Mouse (Mus musculus) adrenal gland, postnatal 10 days (tissue): ENCODE measurements around the gene Mamstr. TPM values are rescaled to one million over a fixed set of nuclear protein-coding genes. Genes with fewer than 3 reads are reported as not detected.
A peak's percentile ranks its signal among the peaks of the same experiment; 100 is the strongest.

Experiments
- DNase-seq: peaks from one replicate; pipeline ENCODE4 v3.0.0; 2021; ENCODE audit warnings: mixed read lengths
- long read RNA-seq, 2 experiments: library from polyadenylated mRNA; stranded (forward); transcript quantifications; one replicate each; pipeline ENCODE4 v2.0.0; 2021
- total RNA-seq, 2 experiments: library from RNA; stranded (reverse); gene quantifications; 2 replicates each; pipeline ENCODE4 v1.2.3; 2021

The Mamstr gene
- total RNA-seq = 10 to 100 TPM in 1 of 2 experiments, 1 to 10 TPM in 1; 8.3 to 13.2 TPM
- long read RNA-seq, experiment 1, partial matches to known transcripts = 3 of 5 reads
- long read RNA-seq, experiment 1, other reads (novel, unspliced or antisense) = 2 of 5 reads
- long read RNA-seq, experiment 2, partial matches to known transcripts = 2 of 3 reads
- long read RNA-seq, experiment 2, other reads (novel, unspliced or antisense) = 1 of 3 reads

GRCm38 (mm10) chr7:45639561-45640027 is at the start of gene Mamstr:
Gene Mamstr (plus strand): TSS chr7:45639977.
- DNase-seq = no peak

DNA sequence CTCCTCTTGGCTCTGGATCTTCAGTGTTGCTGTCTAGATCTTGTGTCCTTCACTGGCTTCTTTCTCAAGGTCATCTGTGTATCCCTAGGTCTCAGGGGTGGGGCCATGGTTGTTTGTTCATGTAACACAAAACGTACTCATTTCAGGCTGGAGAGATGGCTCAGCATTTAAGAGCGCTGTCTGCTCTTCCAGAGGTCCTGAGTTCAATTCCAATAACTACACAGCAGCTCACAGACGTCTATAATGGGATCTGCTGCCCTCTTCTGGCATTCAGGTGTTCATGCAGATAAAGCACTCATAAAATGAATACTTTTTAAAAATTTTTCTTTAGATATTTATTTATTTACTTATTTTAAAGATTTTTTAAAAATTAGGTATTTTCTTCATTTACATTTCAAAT is 48.9 kb upstream of the Mamstr start:
- peak; percentile 4 for DNase-seq

GRCm38 (mm10) chr7:45591880-45592279 is 47.9 kb upstream of the Mamstr start:
- no peak for DNase-seq

- peak; percentile 82 for DNase-seq
These were observed 46.5 kb upstream of the Mamstr start for GRCm38 (mm10) chr7:45593118-45593815.

DNA sequence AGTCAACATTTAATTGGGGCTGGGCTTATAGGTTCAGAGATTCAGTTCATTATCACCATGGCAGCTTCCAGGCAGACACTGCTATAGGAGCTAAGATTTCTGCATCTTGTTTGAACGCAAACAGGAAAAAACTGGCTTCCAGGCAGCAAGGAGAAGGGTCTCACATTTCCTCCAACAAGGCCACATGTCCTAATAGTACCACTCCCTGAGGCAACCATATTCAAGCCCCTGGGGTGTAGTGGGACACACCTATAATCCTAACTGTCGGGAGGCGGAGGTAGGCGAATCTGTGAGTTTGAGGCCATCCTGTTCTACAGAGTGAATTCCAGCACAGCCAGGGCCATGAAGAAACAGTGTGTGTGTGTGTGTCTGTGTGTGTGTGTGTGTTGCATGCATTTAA is 44.6 kb upstream of the Mamstr start:
- no peak for DNase-seq

DNA sequence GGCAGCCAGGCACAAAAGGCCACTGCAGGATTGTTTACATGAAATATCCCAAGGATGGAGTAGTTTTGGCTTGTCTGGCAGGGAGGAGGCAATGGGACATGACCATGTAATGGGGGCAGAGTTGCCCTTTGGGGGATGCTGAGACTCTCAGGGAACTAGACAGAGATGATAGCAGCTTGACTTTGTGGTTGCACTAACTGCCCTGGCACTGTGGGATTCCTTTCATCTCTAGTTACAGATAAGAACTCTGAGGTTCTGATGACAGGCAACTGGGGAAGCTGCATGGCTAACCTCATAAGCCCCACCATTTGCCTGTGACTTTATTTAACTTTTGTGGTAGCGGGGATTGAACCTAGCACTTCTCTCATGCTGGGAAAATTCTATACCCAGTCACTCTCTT is 43.7 kb upstream of the Mamstr start:
- no peak for DNase-seq

DNA sequence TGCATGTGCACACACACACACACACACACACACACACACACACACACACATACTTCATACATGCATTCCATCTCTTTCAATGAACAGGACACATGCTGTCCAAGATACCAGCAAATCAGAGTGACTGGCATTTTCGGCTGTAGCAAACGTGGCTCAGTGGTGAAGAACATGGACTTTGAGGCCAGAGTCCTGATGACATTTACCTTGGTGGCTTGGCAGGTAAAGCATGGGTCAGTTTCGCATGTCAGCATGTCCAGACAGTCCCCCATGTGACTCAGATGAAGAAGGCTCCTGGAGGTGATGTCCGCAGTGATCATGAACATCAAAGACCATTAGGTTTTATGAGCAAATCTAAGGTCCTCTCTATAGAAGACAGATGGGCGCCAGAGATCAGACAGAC is 42.8 kb upstream of the Mamstr start:
- no peak for DNase-seq

DNA sequence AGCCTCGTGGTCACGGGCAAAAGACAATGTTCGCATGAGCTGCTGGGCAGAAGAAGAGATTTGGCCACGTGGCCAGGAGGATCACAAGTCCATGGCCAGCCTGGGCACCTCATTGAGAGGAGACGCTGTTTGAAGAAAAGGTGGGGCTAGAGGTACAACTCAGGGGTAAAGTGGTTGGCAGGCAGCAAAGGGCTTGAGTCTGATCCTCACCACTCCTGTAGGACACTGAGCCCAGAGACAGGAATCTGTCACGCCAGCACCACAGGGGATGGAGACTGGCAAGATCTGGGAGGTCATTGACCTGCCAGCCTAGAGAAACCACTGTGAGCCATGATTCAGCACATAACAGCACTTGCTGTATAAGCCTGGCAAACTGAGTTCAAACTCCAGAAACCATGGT is 42.2 kb upstream of the Mamstr start:
- no peak for DNase-seq

DNA sequence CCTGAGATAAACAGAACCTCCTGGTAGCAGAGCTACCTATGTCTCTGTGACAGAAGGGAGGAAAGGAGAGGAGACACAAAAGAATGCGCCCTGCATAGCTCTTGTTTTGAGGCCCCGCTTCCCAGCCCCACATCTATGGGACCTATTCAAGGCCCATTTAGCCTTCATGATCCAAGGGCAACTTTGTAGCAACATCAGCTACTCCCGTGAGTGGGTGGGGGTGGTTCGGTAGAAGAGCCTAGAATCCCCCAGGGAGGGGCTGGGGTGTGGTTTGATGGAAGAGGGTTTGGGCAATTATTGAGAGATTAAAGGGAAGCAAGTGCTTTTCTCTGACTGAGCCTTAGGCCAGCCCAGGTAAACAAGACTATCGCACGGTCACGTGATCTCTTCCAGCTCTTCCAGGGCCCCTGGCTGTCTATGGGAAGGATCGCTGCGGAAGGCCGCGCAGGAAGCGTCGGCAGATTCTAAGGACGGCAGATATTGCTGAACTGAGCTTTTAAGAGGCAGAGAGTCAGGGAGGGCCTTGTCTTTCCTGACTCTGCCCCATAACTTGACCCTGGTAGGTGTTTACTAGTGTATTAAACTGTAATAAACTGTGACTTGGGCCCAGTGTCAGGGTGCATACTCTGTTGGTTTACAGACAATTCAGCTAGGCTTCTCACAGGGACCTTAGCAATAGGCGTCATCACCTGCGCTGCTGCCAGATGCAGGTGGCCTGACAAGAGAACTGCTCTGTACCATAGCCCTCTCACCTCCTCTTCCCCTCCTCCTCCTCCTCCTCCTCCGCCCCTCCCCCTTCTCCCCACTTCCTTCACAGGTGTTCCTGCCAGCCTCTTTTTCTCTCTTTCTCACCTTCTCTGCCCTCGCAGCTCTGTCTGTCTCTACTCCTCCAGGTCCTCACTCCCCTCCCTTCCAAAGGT is 40.6 kb upstream of the Mamstr start:
- no peak for DNase-seq

GRCm38 (mm10) chr7:45605704-45606289 is 34.0 kb upstream of the Mamstr start:
- no peak for DNase-seq

DNA sequence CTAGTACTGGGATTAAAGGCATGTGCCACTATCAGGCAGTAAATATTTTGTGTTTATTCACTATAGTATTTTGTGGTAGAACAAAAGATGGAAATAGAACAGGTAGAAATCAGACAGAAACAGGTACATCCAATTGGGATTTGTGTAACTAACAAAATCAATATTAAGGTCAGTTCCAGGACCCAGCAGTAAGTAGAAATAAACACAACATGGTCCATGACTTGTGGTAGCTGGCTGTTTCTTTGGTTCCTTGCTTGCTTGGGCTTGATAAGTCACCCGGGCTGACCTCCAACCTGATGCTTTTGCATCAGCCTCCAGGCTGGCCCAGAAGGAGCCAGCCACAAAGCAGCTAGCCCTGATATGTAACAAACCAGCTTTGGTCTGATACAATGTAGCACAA is 30.3 kb upstream of the Mamstr start:
- DNase-seq = no peak

- no peak for DNase-seq
These were observed 23.5 kb upstream of the Mamstr start for GRCm38 (mm10) chr7:45616277-45616676.

GRCm38 (mm10) chr7:45617042-45617695 is 22.6 kb upstream of the Mamstr start, which contains the start of gene Fut1:
Gene Fut1 (plus strand): TSS chr7:45617289.
- no peak for DNase-seq

- DNase-seq = no peak
These were observed 21.5 kb upstream of the Mamstr start for GRCm38 (mm10) chr7:45618316-45618715.

DNA sequence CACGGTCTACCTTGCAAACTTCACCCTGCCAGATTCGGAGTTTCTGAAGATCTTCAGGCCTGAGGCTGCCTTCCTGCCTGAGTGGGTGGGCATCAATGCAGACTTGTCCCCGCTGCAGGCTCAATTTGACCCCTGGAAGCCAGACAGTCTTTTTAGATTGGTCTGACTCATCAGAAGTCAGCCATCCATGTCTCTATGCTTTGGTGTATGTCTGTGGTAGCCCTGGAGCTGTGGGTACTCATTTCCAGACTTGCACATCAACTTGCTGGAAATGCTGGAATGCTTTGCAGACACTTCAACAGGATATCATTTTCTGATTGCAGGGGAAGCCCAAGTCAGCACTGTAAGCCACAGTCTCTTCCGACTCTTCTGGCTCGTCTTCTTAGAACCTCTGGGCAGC is 20.2 kb upstream of the Mamstr start:
- DNase-seq = no peak

- peak; percentile 52 for DNase-seq
These were observed 18.3 kb upstream of the Mamstr start, which contains the start of gene Izumo1 for GRCm38 (mm10) chr7:45621443-45621842. Gene Izumo1 (plus strand): TSS chr7:45621811.

DNA sequence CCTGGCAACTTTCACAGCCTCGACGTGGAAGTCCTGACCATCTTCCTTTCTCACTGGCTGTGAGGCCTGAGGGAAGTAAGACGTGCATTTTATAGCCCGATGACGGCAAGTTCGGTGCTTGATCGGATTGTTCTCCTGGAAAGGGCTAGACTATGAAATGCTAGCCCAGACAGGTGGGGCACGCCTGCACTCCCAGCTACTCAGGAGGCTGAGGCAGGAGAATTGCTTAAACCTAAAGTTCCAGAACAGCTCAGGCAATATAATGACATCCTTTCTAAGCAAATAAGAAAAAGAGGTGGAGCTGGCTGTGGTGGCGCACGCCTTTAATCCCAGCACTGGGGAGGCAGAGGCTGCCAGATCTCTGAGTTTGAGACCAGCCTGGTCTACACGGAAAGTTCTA is 16.3 kb upstream of the Mamstr start:
- DNase-seq = no peak

- no peak for DNase-seq
These were observed 15.1 kb upstream of the Mamstr start for GRCm38 (mm10) chr7:45624718-45625117.

DNA sequence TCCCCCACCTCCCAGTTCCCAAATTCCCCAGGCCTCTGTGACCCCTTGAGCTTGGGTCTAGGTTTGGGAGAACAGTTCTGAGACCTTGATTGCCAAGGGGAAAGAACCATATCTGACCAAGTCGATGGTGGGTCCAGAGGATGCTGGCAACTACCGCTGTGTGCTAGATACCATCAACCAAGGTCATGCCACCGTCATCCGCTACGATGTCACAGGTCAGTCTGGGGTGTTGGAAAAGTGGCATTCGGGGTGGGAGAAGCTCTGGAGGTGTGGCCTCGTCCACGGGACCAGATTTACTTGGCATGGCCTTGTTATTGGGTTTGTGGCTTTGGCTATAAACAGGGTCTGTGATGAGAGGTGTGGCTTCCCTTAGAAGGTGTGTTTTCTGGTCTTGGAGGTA is 14.3 kb upstream of the Mamstr start:
- DNase-seq = no peak

GRCm38 (mm10) chr7:45626571-45627076 is 13.2 kb upstream of the Mamstr start:
- DNase-seq = no peak

DNA sequence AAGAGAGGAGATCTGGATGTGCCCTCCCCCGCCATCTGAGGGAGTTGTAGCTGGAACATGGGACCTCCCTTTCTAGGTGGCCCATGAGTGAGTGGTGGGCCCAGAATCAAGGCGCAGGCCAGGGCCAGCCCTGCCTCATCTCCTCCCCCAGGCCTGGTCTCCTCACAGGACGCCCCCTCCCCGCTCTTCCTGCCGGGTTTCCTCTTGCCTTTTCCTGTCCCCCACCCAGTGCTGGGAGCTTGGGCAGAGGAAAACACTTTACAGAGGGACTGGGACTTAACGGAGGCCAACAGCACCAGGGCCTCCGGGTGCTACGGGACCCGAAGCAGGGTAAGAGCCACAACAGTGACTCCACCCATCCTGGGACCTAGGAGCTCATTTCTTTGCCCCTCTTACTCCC is 12.5 kb upstream of the Mamstr start, which contains the start of gene Rasip1:
Gene Rasip1, plus strand, starts transcription at position 228 of the 400 bp plus-strand sequence.
- DNase-seq = peak; percentile 52
